Mouse (Mus musculus) embryo, embryonic 10.5 days (tissue): ENCODE data around the gene Hlcs.

Experiments used
- DNase-seq: peaks from one replicate; pipeline ENCODE4 v3.0.0-alpha.2; 2015; ENCODE audit warnings: low spot score

The Hlcs gene

DNA sequence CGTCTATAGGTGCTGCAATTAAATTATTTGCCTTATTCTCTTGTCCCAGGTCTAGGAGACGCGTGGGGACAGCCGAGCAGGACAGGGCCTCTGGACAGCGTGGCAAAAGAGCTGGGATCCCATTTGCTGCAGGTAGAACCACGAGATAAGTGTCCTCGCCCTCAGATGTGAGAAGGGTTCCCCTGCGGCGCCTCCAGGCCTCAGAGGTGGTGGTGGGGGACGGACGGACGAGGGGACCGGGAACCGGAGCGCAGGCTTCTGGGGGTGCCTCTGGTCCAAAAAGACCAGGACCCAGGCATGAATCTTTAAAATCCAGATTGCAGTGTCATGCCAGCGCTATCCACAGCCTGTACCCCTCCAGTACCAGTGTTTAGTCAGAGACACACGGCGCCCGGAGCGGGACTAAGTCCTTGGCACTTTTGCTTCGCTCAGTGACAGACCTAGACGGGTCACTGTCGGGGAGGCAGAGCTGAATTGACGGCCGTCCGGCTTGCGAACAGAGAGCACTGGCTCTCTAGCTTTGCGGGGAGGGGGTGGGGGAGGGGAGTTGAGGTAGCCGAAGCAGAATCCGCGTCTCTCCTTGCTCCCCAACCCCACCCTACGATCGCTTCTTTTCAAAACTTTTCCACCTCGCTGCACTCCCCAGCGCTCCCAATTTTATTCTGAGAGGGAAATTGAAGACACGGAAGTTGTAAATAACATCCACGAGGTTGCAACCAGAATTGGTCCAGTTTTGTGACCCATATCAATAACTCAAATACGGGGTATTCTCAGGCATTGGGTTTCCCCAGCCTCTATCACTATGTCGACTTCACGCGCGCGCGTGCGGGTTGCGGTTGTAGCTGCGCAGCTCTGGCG is 218.9 kb downstream of the Hlcs start:
- DNase-seq, result peak; percentile 61

DNA sequence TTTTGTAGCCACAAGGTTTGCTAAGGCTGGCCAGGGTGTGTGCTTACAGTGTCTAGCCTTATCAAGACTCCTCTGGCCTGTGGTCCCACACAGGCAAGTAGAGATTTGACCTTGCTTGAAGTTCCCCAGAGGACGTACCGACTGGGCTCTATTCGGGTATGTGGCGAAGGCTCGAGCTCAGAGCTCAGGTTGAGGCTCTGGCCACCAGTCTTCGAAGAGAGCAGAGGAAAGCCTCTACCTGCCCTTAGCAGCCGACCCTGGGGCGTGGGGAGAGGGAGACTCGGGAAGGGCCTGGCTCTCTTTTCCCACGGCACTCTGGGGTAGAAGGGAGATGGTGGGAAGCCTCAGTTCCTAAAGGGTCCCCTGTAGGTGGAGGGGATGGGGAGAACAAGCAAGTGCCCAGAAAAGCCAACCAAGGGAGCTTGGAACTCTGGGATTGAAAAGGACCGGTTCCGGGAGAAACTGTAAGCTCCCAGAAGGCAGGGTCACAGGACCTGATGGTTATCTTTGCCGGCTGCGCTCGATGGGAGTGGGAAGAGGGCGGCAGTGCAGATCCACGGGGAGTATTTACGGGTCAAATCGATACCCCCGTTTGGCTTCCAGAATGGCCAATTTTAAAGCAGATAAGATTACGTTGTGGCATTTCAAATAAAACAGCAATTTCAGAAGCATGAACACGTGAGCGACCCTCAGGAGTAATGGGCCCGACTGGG is 220.1 kb downstream of the Hlcs start:
- peak; percentile 40 for DNase-seq

DNA sequence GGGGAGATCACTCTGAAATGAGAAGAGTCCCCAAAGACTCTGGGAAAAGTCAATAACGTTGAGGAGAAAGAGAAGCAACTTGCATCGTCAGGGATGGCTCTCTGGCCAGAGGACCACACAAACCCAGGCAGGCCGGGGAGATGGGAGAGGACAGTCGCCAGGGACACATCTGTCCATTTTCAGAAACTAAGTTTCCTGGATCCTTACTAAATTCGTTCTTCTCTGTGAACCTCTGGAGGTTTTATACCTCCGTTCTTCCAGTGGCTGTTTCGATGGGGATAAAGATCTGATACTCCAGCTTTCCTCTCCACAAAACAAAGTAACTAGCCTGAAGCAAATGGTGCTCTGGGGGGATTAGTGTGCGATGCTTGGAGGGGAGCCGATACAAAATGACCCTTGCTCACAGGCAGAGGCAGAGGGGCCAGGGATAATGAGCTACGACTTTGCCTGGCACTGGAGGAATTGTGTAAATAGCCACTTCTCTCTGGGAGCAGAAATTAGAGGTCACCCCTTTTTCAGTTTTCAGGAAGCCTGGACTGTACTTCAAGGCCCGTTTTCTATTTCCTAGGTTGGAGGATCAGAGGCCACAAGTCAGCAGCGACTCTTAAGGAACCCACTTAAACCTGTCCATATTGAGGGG is 220.7 kb downstream of the Hlcs start:
- peak; percentile 48 for DNase-seq

DNA sequence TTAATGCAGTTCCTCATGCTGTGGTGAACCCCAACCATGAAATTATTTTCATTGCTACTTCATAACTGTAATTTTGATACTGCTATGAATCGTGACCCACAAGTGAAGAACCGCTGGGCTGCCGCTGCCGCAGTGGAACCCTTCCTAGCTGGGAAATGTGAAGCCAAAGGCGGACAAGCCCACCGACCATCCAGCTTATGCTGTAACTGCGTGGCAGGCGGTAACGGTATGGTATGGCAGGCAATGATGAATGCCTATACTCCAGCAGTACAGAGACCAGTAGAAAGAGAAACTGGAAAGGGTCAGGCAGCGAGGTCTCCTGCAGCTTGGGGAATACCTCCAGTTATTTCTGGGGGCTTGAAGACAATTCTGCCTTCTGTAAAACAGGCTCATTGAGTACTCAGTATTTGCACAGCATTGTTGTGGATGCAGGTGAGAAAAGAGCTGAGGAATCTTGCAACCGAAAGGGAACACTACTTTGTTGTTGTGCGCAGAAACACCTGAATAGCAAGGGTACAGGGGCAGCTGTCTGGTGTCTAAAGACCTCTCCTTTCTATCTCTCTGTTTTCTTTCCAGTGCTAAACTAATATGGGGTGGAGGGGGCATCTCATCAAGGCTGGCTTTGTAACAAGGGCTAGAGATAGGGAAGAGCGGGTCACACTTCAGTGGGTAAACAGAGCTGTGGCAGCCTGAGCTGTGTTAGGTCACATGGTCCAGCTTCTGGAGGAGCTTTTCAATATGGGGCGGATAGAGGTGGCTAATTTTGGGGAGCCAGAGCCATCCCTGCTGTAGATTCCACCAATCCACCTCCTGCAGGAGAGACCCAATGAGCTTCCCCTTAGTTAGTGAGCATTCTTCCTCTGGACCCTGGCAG is 224.3 kb downstream of the Hlcs start:
- DNase-seq, result peak; percentile 45

DNA sequence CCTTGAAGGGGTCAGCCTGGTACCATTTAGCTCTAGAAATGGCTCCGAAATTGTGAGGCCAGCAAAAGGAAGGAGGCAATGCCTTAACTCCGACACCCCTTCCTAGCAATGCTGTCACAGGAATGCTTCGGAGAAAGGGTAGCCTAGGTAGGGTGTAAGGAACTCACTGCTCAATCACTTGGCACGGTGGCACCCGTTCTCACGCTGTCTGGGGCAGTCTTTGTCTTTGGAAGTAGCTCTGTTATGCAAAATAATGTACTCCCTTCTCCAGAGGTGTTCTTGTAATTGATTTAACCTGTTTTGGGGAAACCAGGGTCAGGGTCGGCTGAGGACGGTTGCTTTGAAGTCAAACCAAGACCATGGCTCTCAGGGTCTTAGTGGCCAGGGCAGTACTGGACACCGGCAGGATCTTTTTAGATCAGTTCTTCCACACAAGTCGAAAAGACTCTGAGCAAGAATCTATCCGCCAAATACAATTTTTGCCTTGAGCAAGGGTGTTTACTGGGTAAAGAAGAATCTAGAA is 225.1 kb downstream of the Hlcs start:
- DNase-seq, result no peak

DNA sequence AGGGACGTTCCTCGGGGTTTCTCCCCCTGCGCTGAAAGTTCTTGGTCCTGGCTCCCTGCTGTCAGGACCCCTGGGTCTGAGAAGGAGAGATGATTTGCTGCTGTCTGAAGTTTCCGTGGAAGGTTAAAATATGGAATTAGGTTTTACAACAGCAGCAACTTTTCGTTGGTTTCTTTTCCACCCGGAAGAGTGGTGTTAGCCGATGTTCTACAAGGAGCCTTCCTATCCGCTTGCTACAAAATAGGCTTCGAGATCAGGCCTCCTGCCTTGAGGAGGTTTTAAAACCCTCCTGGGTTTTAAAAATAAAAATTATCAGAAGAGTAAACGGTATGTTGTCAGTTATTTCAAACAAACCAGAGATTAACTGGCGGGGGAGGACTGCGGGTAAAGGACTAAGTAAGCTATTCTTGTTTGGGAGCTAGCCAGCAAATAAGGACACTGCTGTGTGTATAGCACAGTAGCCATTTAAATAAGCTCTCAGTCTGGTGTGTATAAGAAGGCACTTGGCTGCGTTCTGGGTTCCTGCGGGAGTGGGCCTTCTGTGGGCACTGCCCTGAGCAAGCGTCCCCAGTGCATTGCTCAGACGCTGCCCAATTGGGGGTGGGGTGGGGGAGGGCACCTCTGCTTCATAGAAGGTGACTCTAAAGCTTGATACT is 225.7 kb downstream of the Hlcs start:
- peak; percentile 42 for DNase-seq

DNA sequence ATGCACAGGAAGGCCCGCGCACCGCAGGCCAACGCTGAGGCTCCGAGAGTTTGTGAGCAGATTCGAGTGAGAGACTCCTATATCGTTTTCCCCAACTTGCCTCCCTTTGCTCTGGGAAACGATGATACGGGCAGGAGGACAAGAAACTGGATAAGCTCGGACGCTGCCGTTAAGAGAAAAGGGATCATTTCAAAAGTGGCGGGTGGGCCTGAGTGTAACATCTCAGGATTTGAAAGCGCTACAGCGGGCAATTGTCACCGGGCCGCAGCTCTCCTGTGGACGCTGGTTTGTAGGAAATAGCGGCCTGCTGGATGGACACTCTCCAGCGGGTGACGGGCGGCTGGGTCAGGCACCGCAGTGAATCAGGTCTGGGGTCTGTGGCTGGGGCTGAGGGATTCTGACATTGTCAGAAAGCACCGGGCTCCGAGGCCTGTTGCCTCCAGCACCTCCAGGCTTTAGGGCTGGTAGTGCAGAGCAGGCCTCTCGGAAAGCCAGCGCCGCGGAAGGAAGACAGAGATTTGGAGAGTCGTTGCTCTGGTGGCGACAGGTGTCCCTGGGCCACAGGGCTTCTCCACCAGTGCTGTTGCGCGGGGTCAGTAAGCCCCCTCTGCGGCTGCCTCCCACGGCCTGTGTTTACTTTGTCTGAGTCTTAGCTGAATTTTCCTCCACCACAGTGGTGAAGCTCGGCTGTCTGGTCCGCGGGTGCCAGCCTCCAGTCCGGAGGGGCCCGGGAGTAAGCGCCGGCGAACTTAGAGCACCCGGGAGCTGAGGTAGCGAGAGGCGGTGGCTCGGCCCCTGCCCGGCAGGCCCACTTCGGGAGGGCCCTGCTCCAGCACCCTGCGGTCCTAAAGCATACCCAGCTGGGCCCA is 226.4 kb downstream of the Hlcs start:
- DNase-seq, result peak; percentile 66

DNA sequence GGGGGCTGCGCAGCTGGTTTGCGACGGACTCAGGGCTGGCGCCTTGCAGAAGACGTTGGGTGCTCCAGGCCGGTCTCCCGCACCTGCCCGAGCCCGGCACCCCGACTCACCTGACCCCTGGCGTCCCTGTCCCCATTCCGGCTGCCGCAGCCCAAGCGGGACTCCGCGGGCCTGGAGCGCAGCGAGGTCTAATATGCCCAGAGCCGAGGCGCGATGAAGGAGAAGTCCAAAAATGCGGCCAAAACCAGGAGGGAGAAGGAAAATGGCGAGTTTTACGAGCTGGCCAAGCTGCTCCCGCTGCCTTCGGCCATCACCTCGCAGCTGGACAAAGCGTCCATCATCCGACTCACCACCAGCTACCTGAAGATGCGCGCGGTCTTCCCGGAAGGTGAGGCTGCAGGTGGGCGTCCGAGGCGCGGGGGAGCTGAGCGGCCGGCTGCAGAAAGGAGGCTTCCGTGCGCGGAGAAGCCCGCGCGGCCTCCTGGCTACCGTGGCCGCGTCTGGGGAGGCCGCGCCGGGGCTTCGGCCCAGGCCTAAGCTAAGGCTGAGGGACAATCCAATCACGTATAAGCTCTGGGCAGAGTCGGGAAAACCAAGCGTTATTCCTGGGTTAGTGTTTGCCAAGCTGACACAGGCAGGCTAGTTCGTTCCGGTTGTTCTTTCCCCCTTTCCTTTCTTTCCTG is 227.6 kb downstream of the Hlcs start:
- DNase-seq, result peak; percentile 63

DNA sequence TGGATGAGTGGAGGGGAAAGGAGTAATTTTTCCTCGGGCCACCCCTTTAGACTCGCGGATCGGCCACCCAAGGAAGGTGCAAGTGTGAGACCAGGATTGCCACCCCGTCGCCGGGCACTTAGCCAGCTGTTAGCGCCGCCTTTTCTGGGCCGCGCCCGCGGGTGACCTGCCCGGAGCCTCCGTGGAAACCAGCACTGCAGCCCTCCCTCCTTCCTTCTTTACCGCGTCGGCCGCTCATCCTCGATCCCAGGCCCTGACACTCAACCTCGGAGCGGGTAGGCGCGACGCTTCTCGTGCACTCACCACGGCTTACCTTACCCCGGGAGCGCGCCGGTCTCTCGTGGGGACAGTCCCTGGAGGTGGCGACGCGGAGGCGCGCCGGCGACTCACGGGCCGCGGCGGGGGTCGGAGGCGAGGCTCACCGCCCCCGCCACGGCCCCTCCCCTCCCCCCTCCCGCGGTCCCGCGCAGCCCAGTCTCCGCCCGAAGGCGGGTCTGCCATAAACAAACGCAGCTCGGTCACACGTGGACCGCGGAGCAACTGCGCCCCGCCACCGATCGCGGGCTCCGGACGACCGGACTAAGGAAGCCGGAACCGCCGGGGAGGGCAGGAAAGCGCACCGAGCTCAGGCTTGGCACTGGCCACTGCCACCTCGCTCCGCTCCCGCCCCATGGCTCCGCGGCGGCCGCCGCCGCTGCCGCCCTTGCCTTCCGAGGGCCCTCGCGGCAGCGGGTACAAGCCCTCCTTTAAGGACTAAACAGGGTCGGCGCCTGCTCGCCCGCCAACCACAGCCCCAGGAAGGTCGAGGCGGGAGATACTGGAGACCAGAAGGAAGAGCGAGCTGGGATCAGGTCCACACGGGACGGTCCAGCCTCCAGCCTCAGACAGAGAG is 228.4 kb downstream of the Hlcs start, which contains the start of gene Sim2:
Gene Sim2 (plus strand): TSS at position 221 of the 892 bp plus-strand sequence.
- DNase-seq, result peak; percentile 45

DNA sequence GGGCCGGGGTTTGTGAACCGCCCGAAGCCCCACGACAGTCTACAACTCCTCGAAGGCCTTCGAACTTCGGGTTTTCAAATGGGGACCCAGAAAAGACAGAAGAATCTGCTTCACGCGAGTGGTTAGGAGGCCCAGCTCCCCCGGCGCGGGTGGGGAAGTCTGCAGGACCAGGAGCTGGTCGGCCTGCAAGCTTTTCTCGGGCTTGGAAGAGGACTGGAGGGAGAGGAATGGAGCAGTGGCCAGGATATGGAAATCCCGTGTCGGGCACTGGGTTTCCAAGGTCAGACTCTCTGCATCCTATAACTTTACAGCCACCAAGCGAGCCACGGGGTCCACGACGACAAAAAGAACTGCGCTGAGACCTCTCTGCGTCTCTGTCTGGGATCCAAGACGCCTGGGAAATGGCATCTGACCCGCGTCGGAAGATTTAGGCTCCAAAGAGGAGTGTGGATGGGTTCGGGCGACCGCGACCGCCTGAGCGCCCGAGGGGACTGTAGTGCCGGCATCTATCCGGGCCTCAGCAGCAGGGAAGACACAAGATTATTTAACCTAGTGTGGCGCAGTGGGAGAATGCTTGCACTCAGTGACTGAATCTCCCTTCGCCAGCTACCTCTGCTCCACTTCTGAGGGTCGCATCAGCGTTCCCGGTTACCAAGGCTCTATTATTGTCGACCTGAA is 229.4 kb downstream of the Hlcs start:
- peak; percentile 62 for DNase-seq

DNA sequence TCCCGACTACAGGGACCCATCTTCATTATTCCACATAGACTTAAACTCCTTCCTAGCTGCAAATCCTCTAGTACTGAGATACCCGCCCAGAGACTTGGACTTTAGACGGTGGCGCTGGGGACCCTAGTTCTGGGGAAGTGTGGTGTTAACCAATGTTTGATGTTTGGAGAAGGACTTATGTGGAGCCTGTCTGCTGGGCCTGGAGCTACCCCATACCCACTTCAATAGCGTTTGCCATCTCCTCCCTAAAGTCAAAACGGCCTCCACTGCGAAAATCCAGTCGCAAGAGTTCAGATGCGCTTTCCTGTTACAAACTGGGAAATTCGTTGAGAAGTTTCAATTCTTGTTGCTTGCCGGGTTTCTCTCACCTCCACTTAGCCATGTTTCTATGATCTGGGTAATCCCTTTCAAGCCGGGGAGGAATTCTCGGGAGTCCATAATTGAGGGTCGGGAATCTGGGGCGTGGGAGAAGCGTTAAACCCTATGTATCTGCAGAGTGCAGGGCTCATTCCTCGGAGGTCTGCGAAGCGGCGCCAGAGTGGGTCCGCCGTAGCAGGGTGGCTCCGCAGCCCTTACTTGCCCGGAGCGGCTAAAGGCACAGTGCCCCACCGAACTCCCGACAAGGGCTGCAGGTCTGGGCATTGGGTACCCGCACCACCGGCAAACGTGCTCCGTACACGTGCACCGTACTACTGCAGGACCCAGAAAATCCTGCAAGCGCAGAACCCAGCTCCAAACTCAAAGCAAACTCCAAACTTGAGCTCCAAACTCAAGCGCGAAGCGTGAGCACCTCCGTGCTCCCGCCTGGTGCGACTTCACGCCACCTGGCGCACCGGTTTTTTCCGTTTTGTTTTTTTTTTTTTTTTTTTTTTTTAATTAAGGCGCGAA is 230.2 kb downstream of the Hlcs start:
- DNase-seq, result peak; percentile 50

DNA sequence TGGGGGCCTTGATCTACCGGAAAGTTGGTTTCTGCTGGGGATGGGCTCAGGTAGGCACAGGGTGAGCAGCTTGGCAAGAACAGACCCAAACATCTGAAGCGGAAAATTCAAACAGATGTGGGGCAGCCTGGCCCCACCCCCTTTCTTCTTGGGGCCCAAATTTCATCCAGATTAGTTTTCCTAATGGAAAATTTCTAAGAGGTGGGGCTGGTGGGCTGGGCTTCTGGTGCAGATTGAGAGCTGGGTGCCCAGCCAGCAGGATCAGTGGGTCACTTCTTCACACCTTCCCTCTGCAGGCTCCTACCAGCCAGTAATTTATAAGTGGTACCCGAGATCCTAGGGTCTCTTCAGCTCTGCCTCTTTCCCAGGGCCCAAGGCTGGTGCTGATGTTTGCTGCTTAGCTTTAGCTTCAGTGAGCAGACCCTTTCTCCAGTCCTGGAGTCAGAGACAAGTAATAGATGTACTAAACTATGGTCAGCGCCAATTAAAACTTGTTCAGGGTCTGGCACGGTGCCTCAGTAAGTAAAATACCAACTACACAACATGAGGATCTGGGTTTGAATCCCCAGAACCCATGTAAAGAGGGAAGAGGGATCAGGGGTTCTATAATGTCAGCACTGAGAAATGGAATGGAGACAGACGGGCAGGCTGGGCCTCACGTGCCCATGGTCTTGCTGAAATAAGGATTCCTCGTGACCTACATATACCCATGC is 231.2 kb downstream of the Hlcs start:
- DNase-seq, result no peak

DNA sequence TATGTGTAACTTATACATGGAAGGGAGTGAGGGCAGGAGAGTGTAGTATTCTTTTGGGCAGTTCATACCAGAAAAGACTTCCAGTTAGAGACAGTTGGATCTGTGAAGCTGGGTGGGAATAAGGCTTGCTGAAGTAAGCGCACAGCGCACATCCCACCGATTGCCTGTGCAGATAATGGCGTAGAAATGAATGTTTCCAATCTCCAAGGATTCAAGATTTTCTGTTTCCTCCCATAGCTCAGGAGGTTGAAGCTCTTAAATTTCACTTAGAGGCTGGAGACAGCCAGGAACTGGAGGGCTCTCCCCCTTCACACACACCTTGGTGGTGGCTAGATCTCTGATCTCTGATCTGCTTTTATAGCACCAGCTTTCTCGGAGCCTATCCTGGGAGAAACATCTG is 231.8 kb downstream of the Hlcs start:
- DNase-seq, result no peak

DNA sequence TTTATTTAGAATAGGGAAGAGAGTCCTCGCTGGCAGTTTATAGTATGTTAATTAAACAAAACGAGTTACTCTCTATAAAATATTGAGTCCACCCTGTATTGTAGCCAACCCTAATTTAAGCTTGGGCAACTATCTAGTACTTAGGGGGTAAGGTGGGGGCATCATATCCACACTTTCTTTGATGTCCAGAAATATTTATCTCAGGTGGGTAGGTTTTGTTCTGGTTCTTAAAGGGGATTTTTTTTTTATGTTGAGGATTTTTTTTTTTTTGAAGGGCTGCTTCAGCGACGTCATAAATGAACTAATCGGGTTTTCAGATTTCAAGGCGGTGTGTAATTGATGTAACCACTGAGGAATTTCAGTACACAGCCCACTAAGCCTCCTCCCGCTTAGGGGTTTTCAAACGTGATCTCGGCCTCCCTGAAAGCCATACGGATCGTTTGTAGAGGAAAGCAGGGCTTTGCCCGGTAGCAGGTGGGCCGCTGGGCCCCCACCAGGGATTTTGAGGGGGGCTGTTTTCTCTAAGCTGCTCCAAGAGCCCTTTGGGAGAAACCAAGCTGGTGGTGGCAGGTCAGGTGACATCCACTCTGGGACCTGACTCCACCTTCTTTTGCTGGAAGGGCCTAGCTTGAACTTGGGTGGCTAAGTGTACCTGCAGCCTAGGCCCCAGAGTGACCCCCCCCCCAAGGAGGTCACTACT is 233.4 kb downstream of the Hlcs start:
- peak; percentile 42 for DNase-seq

DNA sequence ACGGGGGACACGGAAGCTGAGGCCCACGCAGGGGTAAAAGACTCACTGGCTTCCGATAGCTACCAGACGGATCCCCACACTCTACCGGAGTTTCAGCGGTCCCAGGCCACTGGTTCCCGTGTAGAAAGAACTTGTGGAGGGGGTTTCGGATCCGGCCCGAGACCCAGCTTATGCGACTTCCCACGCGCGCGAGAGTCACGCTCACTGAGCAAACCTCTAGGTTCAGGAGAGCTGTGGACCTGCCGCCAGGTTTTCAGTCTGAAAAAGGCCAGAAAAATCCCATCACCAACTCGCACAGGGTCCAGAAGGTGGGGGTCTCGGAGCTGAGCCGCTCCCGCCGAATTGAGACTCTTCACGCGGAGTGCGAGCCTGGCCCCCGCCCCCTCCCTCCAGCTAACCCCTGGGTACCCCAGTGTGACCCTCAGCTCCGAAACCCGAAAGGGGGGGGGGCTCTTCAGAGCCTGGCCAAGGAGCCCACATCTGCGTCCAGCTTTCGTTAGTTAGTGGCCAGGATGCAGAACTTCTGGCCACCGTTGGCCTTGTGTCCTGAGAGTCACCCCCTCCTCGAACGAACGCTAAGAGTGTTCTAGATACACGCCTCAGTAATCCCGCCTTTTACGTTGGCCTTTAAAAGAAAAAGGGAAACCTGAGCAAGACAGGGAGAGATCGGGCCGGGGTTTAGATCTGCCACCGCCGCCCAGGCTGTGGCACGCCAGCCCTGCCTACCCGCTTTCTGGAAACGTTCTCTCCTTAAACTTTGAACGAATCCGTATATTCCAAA is 234.1 kb downstream of the Hlcs start:
- DNase-seq, result peak; percentile 66
